Mouse (Mus musculus) small intestine, adult 2 months (tissue): ENCODE results near the gene Tshb.

Experiments used
- CTCF ChIP-seq: fragments of 200-500 bp; IDR thresholded peaks from 2 replicates; pipeline ENCODE4 v1.5.1; 2012; ENCODE audit warnings: low read depth, mild to moderate bottlenecking, control low read depth, inconsistent platforms, low read length, moderate library complexity, mixed read lengths; ENCODE audit not compliant: insufficient replicate concordance, insufficient read length; ENCODE audit errors: extremely low read depth
- POLR2A ChIP-seq: fragments of 200-500 bp; IDR thresholded peaks from 2 replicates; pipeline ENCODE4 v1.6.1; 2012; ENCODE audit warnings: low read depth, mild to moderate bottlenecking, control low read depth, inconsistent platforms, low read length, moderate library complexity

DNA sequence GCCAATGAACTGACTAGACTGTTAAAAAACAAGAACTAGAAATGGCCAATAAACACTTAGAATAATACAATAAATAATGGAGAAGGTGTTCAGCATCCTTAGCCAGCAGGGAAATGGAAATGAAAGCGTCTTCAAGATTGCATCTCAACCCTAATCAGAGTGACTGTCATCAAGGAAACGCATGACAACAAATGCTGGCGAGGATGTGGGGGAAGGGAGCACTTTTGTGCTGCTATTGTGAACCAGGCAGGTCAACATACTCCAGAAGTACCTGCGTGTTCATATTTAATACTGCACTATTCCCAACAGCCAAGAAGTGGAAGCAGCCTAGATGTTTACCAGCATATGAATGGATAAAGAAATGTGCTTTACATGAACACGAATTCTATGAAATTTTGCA is 53.1 kb downstream of the Tshb start:
- no peak for TF ChIP-seq CTCF
- no peak for TF ChIP-seq POLR2A
